Mouse (Mus musculus): ENCODE data around the gene Cdc42se2.

Cdc42se2 gene

DNA sequence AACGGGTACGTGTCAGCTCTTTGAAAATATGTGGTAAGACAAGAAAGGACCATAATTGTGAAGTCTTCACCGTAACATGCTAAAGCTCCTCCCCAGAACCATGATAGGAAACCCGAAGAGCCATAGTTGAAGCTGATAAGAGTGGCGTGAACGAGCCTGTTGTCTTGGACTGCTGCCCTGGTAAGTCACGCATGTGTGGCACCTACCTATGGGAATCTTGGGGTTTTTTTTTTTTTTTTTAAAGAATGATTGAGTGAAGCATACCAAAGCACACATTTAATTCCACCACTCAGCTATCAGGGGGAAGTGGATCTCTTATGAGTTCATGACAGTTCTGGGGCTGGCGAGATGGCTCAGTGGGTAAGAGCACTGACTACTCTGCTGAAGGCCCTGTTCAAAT lies 85.6 kb downstream of the Cdc42se2 start:
- no peak for DNase-seq

DNA sequence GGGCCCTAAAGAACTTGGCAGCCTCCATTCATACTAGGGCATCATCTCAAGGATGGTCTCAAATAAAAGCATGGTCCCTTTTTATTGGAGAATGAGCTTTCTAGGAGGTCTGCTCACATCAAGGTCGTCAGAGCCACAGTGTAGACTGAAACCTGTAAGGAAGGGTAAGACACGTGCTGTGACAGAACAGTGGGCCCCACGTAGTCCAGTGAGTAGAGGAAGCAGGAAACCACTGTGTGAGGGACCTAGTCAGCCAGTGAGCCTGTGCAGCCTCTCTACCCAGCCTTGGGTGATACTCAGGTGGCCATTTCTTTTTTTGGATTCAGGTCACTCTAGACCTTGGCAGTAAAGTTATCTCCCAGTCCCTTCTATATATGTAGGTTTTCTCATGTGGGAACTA lies 87.5 kb downstream of the Cdc42se2 start:
- DNase-seq = no peak

DNA sequence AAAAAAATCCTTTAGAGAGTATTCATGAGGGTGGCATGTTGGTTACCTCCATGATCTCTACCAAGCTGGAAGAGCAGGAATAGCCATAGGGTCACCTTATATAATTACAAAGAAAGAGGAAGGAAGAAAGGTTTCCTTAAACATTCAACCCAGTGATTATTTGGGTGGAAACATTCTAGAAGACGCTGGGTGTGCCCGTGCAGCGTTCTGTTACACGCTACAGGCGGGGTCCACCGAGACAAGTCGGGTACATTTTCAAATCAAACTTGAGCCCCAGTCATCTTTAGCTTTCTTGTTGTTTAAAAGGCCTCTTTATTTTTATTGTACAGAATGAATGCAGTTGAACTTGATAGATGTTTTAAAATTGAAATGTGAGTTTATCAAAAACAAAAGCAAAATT lies 88.8 kb downstream of the Cdc42se2 start:
- no peak for DNase-seq

DNA sequence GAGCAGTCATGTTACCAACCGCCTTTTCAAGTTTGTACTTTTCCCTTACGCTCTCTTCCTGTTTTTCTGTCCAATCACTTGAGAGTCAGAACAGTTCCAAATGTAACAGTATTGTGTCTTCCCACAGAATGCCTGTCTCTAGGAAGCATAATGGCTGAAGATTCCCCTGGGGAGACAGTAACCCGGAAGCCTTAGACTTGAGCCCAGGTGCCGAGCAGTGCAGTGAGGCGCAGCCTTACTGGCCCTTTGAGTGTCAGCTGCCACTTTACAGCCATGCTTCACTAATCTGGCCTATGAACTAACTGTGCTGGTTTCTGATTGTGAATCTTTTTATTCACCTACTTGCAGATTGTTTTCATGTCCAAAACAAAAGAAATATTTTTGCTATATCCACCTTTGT lies 89.9 kb downstream of the Cdc42se2 start:
- DNase-seq = no peak

DNA sequence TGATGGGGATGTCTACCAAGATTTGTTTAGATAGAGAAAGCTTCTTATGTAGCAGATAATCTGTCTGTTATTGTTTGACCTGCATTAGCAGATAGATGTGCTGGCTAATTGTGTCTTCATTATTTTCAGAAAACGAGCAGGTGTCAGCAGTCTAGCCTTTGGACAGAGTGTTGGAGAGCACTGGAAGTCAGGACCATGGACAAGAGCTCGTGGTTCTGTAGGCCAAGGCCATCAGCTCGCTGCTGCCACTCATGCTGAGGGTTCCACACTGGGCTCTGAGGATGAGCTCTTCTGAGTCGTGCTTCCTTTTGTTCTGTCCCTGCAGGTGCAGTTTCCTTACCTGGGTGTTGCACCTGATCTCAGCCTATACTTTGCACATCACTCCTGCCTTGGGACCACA lies 91.5 kb downstream of the Cdc42se2 start:
- no peak for DNase-seq

DNA sequence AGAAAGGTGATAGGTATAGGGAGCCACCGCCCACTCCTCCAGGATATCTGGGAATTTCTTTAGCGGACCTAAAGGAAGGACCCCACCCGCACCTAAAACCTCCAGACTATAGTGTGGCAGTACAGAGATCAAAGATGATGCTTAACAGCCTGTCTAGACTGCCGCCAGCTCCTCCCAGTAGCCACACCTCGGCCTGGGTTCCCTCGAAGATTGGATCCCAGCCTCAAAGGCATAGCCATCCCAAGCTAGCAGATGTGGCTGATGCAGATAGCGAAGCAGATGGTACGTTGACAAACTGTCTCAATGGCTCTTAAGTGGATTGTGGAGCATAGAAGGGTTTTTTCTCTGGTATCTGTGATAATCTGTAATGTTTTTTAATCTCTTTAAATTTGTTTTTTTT lies 93.2 kb downstream of the Cdc42se2 start:
- DNase-seq = no peak

DNA sequence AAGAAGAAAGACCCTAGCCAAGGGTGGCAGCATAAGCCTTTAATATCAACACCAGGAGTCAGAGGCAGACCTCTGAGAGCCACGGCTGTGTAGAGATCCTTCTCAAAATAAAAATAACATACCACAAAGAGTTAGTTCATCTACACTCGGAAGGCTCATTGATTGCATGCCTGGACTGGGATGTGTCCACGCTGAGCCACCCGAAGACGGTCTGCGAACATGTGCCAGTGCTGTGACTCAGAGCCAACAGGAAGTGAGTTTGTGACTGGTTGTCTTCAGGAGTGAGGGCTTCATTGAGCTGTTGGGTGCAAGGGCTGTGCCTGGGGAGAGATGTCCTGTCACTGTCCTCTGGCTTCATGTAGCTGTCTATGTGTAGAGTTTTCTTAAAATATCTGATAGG lies 93.8 kb downstream of the Cdc42se2 start:
- DNase-seq = no peak

DNA sequence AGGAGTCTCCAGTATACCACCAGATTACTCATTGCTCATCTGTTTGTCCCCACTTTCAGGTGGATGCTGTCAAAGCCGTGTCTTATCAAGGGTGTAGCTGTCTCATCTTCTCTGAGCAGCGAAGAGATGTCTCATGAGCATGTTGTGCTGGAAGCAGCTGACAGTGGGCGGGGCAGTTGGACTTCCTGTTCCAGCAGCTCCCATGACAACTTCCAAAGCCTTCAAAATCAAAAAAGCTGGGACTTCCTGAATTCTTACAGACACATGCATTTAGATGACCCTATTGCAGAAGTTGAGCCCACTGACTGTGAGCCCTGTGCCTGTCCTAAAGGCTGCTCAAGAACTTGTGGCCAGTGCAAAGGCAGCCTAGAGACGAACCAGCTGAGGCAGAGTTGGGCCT lies 96.3 kb downstream of the Cdc42se2 start:
- no peak for DNase-seq

DNA sequence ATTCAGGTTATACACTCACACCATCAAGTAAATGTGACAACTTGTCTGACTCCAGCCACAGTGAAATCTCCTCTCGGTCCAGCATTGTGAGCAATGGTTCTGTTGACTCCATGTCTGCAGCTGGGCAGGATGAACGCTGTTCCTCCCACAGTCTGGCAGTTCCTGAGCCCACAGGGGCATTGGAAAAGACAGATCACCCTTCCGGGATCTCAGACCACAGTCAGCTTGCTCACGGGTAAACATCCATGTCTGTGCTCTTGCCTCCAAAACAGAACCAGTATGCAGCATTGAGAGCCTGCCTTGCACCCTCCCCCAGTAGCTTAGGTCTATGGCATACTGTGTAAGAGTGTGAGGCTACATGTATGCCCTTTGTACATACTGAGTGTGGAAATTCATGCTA lies 97.3 kb downstream of the Cdc42se2 start:
- no peak for DNase-seq

DNA sequence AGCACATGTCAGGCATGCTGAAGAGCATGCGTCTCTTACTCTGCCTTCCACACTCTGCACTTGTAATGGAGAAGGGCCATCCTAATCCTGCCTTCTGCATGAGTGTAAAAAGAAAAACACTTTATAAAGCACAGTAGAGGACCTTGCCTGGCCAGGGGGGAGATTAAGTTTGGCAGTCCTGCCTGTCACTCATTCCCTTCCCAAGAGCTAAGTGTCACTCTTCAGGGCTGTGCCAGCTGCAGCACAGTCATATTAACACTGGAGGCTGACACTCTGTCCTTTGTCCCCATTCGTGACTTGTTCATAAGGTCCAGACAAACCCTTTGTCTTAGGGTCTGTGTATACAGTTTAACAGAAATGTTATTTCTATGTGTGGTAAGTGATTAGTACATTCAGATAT lies 102.6 kb downstream of the Cdc42se2 start:
- no peak for DNase-seq

DNA sequence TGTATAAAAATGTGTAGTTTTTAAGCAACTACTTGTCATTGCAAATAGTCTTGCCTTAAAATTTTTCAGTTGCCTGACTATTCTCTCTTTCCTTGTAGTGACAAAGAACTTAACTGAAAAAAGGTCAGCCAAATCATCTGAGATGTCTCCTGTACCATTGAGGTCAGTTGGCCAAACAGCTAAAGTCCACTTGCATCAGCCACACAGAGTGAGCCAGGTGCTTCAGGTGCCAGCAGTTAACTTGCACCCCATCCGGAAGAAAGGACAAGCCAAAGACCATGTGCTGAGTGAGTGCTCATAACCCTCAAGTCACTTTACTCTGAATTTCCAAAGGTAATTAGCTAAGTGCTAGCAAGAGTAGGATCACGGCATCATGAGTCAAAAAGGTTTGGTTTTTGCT lies 108.3 kb downstream of the Cdc42se2 start:
- no peak for DNase-seq

DNA sequence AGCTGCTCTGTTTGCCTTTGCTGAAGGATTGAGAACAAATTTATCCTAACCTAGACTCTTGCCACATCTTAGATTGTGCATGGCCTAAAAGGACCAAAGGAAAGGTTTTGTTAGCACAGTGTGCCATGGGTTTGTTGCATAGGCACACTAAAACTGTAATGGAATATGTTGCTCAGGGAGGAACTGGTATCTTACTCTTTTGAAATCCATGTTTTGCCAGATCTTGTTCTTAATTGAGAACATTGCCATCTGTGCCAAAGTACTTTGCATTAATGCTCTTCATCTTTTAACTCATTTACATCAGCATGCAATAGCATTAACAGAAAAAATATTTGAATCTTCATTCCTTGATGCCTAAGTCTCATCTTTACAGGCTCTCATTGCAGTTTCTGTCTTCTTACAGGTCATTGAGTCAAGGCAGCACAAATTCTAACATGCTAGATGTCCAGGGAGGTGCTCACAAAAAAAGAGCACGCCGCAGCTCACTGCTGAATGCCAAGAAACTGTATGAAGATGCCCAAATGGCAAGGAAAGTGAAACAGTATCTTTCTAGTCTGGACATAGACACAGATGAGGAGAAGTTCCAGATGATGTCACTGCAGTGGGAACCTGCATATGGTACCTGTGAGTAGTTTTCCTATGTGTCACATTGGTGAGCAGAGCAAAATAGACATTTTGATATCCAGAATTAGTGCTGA lies 111.5 kb downstream of the Cdc42se2 start:
- no peak for DNase-seq

DNA sequence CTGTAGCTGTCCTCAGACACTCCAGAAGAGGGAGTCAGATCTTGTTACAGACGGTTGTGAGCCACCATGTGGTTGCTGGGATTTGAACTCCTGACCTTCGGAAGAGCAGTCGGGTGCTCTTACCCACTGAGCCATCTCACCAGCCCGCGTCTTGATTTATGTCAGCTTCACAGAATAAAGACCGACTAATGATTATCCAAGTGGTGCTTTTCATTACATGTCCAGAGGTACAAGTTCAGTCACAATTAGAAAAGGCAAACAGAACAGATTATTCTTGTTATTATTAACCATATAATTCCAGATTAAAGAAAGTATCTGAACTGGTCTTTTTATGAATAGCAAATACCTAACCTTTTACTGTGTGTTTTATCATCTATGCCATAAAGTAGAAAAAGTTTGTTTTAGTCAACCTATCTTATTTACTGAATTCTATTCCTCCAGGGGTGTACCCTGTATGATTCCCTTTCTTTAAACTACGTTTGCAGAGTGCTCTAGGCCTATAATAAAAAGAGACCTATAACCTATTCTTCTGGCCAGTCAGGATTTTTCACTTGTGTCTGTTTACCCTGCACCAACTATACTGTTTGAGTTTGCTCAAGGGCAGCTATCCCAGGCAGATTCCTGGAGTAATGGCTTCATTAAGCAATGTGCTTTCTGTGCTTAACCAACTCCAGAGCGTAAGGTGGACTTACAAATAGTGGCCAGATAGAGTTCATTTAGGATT lies 113.7 kb downstream of the Cdc42se2 start:
- DNase-seq = no peak

All from right cerebral cortex, postnatal 25 days (tissue).